Mouse (Mus musculus) limb, embryonic 14.5 days (tissue): ENCODE measurements at regions not wholly inside any gene's neighbourhood (a gene's known extent, or its start where the extent isn't known, plus 50 kb on each side); places are given as distances from the start of the nearest gene placed in this dataset.

Experiments
- ATAC-seq: fragments of 200-750 bp; cut with Nextera tagmentation; 2 replicates; pipeline ENCODE4 v1.8.0; 2017; ENCODE audit warnings: low read depth, moderate number of reproducible peaks, moderate TSS enrichment; ENCODE audit not compliant: low FRiP score
- DNase-seq: peaks from one replicate; pipeline ENCODE4 v3.0.0-alpha.2; 2015; ENCODE audit warnings: low spot score
- H3K27ac ChIP-seq: fragments of 300-500 bp; sonication (generic); replicated peaks from 2 replicates; pipeline ENCODE4 v1.5.1; 2014; ENCODE audit warnings: low read depth, mild to moderate bottlenecking, low read length, moderate library complexity, mixed read lengths
- H3K27me3 ChIP-seq: fragments of 300-500 bp; sonication (generic); 2 replicates; pipeline ENCODE4 v1.6.1; 2014; ENCODE audit warnings: low read length, mixed read lengths; ENCODE audit not compliant: control insufficient read depth, insufficient read depth
- H3K36me3 ChIP-seq: fragments of 300-500 bp; sonication (generic); 2 replicates; pipeline ENCODE4 v1.6.1; 2014; ENCODE audit warnings: mild to moderate bottlenecking, low read length, moderate library complexity, mixed read lengths; ENCODE audit not compliant: control insufficient read depth, insufficient read depth
- H3K4me1 ChIP-seq: fragments of 300-500 bp; sonication (generic); 2 replicates; pipeline ENCODE4 v1.6.1; 2014; ENCODE audit warnings: antibody characterized with exemption, low read length, mixed read lengths; ENCODE audit not compliant: control insufficient read depth, insufficient read depth
- H3K4me2 ChIP-seq: fragments of 300-500 bp; sonication (generic); replicated peaks from 2 replicates; pipeline ENCODE4 v1.6.1; 2014; ENCODE audit warnings: low read depth, mild to moderate bottlenecking, low read length, moderate library complexity; ENCODE audit not compliant: severe bottlenecking
- H3K4me3 ChIP-seq: fragments of 300-500 bp; sonication (generic); replicated peaks from 2 replicates; pipeline ENCODE4 v1.5.1; 2014; ENCODE audit warnings: low read length
- H3K9ac ChIP-seq: fragments of 300-500 bp; sonication (generic); 2 replicates; pipeline ENCODE4 v1.6.1; 2014; ENCODE audit warnings: mild to moderate bottlenecking, low read depth, low read length, moderate library complexity; ENCODE audit not compliant: severe bottlenecking
- H3K9me3 ChIP-seq: fragments of 300-500 bp; sonication (generic); 2 replicates; pipeline ENCODE4 v1.6.1; 2016; ENCODE audit warnings: low read length; ENCODE audit not compliant: control insufficient read depth
- POLR2A ChIP-seq: fragments of 200-500 bp; IDR thresholded peaks from 2 replicates; pipeline ENCODE4 v1.8.0; 2012; ENCODE audit warnings: inconsistent platforms, mild to moderate bottlenecking, moderate library complexity, borderline replicate concordance; ENCODE audit not compliant: insufficient read depth, insufficient read length; ENCODE audit errors: extremely low read depth
- WGBS: fragments of 180-500 bp; shearing (Covaris S2); extraction: QIAGEN DNeasy Blood & Tissue Kit; methylation state at CpG from one replicate; pipeline ENCODE4 v1.1.7; 2014; 5-methylcytosine and 5-hydroxymethylcytosine counted together

DNA sequence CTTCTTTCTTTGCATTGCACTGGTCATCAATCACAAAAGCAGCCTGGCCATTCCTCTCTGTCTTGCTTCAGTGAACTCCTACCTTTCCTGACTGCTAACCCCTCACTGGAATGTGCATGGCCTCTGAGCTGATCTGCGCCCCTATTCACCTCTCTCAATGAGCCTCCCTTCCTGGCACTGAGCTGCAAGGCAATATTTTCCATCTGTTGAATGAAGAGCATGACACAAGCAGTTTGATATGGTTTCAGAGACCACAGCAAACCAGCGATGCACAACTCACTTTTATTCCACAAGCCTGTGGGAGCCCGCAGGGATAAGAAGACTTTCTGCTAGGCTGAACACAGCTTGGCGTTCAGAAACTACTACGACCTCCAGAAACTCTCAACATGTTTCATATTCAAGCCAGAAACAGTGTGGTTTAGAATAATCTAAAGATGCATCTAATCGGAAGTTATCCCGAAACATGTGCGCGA lies 208.1 kb downstream of the Trim52 start:
- Histone ChIP-seq H3K4me1 (0 out of 2 replicates have a peak, but pooled peaks cover 3% of the 10 kb centered on the region), H3K36me3 (no peaks in the 10 kb centered on the region), H3K9me3 (no peaks in the 10 kb centered on the region), H3K4me3 (no peak overlapping the region), H3K27me3 (no peaks in the 10 kb centered on the region), H3K27ac (no peak overlapping the region), H3K9ac (no peak overlapping the region), H3K4me2 (no peak overlapping the region)
- TF ChIP-seq POLR2A, result no peak
- ATAC-seq (no peak), DNase-seq (peak; percentile 20)
- WGBS, result 61% methylated on average over 9 of the region's 9 CpGs

DNA sequence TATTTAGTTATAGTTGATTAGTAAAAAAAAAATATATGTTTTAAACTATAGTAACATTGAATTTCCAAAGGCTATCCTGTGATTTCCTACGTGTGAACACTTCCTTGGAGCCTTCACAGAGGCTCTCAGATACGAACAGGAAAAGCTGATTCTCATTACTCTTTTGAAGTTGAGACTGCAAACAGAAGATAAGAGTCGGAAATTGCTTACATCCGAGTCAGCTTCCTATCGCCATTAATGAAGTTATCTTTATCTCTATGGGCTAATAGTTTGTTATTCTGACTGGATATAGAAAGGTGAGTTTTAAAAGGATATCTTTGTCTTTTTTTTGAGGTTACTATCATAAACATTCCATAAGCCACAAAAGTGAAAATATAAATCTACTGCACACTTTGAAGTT lies 212.8 kb downstream of the Trim52 start:
- ATAC-seq (no peak), DNase-seq (no peak)
- 29% methylated on average over 5 of the region's 5 CpGs for WGBS
- Histone ChIP-seq H3K27me3 (no peaks in the 10 kb centered on the region), H3K9ac (no peak overlapping the region), H3K9me3 (no peaks in the 10 kb centered on the region), H3K4me2 (no peak overlapping the region), H3K4me1 (0 out of 2 replicates have a peak, but pooled peaks cover 3% of the 10 kb centered on the region), H3K27ac (no peak overlapping the region), H3K4me3 (no peak overlapping the region), H3K36me3 (no peaks in the 10 kb centered on the region)
- TF ChIP-seq POLR2A, result no peak

DNA sequence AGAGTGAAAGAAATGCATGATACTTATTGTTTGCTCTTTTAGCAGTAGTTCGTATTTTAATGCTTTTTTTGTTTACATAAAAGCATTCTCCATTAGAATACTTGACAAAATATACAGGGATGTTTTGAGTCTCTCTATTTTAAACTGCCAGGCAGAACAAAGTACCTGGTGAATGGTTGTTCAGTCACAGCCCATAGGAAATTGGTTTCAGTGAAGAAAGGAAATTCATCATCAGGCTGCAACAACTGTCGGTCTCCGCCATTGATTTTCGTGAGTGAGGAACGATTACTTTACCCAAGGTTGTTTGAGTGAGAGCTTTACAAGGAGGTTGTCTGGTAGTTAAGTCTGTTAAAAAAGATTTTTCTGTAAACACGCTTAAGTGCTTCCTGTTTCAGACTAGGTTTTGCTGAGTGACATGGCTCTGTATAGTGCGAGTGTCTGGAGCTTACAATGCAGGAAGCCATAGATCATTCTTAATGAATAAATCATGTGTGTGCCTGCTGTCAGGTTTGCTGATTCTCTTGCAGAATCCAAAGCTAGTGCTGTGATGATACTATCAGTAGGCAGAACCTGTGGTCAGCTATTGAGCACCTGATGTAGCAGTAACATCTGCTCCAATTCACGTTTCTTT lies 221.8 kb downstream of the Trim52 start:
- WGBS, result 26% methylated on average over 8 of the region's 8 CpGs
- no peak for DNase-seq
- ATAC-seq, result no peak
- TF ChIP-seq POLR2A, result no peak
- no peaks in the 10 kb centered on the region for H3K27me3 ChIP-seq
- no peak overlapping the region for H3K4me2 ChIP-seq
- no peaks in the 10 kb centered on the region for H3K36me3 ChIP-seq
- no peak overlapping the region for H3K4me3 ChIP-seq
- H3K9me3 ChIP-seq, result no peaks in the 10 kb centered on the region
- no peak overlapping the region for H3K27ac ChIP-seq
- H3K9ac ChIP-seq, result no peak overlapping the region
- H3K4me1 ChIP-seq, result no peaks in the 10 kb centered on the region

DNA sequence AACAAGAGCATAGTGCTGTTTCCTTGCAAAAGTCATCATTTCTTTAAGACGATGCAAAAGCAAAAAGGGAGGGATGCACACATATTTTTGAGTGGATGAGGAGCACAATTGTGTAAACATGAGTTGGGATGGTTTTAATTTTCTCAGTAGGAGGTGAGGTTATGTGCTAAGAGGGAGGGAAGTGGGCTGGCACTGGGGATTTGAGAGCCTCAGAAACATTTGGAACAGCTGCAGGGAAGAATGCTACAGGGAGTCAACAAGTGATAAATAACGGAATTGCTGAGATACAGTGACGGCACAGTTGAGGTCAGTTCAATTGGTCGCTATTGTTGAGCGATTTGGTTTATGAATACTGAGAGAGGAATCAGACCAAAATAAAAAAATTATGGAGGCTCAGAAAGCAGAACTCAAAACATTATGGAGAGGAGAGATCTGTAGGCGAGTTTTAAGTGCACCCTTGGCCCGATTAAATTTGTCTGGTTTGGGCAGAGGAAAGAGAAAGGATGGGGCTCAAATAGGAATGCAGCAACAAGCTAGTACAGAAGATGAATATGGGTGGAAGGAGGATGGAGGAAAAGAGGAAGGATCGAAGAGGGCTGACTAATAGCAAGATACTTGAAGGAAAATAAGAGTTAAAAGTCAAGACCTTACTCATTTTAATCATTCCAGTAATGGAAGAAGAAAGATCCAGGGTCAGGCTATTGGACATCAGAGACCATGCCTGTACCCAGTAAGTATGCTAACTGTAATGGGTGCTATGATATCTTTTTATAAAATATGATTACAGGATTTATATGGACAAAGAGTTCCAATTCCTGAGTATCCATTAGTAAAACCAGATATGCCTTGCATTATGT lies 259.0 kb downstream of the Trim52 start:
- peak; percentile 76 for DNase-seq
- TF ChIP-seq POLR2A, result no peak
- Histone ChIP-seq H3K4me1 (peaks cover 3% of the 10 kb centered on the region; the same call in 1 of the 2 replicates), H3K9ac (no peak overlapping the region), H3K27ac (no peak overlapping the region; the same call in 1 of the 2 replicates), H3K9me3 (no peaks in the 10 kb centered on the region), H3K36me3 (no peaks in the 10 kb centered on the region), H3K4me2 (no peak overlapping the region), H3K4me3 (no peak overlapping the region), H3K27me3 (no peaks in the 10 kb centered on the region)
- ATAC-seq, result peak; percentile 85
- WGBS, result 17% methylated on average over 8 of the region's 8 CpGs

DNA sequence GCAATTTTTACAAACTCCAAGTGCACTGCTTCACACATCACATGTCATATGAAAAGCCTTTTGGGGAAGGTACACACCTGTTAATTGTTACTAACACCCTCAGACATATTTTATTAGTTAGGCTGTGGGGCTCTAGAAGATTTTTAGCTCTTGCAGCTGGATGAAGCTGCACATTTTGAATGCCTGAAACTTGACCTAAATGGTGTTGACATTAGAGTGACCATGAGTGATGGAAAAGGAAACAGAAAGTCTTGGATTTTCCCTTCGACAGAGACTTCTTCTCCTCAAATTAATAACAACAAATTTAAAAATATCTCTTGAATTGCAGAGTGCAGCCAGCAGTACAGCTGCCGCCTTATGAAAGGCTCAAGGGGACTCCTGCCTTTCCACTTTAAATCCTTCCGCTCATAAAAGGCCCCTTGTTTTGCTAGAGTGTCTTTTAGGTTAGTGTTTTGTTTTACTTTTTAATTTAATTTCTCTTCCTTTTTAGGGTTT lies 259.7 kb downstream of the Trim52 start:
- 20% methylated on average over 3 of the region's 3 CpGs for WGBS
- TF ChIP-seq POLR2A, result no peak
- Histone ChIP-seq H3K4me2 (no peak overlapping the region), H3K36me3 (no peaks in the 10 kb centered on the region), H3K27me3 (no peaks in the 10 kb centered on the region), H3K4me3 (no peak overlapping the region), H3K9me3 (no peaks in the 10 kb centered on the region), H3K9ac (no peak overlapping the region), H3K27ac (no peak overlapping the region), H3K4me1 (peaks cover 3% of the 10 kb centered on the region; the same call in 1 of the 2 replicates)
- peak; percentile 80 for ATAC-seq
- peak; percentile 73 for DNase-seq
